Mouse (Mus musculus) erythroid progenitor cell, adult 5-6 weeks (primary cell): ENCODE results near the gene Camta1. TPM values are rescaled to one million over a fixed set of nuclear protein-coding genes. Genes with fewer than 3 reads are reported as not detected.
A peak's percentile ranks its signal among the peaks of the same experiment; 100 is the strongest.

ENCODE experiments used
- ATAC-seq: replicated peaks from 2 replicates; pipeline ENCODE4 v1.8.0; 2016; ENCODE audit warnings: moderate number of reproducible peaks, mild to moderate bottlenecking, moderate TSS enrichment, inconsistent platforms; ENCODE audit not compliant: poor library complexity, low FRiP score, severe bottlenecking
- total RNA-seq, 2 experiments: library from RNA; stranded (forward) in 1 of 2; stranded (reverse) in 1 of 2; fragments of 150-400 nt in 1 of 2; fragments of 186-747, 209-891 nt in 1 of 2; gene quantifications; 2 replicates each; pipeline versions ENCODE4 v1.2.3 to v1.2.4; 2015 to 2017; ENCODE audit warnings: low replicate concordance in 2 of 2

Camta1 gene
- total RNA-seq, 2 experiments from 2014 or later: 13.5 to 67.5 TPM

GRCm38 (mm10) chr4:151703069-151703735 lies 158.5 kb downstream of the Camta1 start:
- peak; percentile 92 for ATAC-seq

- no peak for ATAC-seq
Observed at GRCm38 (mm10) chr4:151702463-151702862, 159.2 kb downstream of the Camta1 start.

DNA sequence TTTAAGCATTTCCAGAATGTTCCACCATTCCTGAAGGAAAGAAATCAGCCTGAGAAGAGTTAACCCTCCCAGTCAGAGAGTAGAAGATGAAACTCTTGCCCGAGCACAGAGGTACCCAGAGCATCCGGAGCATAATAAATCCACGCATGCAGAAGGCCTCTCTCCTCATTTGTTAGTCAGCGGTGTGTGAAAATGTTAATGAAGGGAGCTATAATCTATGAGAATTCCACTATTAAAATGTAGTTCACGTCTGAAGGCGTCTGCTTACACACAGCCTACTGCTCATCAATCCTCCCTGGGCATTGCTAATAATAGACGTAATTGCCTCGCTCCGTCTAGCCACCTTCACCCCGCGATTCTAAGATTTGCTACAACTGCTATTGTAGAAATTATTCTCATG lies 165.7 kb downstream of the Camta1 start:
- ATAC-seq: no peak

DNA sequence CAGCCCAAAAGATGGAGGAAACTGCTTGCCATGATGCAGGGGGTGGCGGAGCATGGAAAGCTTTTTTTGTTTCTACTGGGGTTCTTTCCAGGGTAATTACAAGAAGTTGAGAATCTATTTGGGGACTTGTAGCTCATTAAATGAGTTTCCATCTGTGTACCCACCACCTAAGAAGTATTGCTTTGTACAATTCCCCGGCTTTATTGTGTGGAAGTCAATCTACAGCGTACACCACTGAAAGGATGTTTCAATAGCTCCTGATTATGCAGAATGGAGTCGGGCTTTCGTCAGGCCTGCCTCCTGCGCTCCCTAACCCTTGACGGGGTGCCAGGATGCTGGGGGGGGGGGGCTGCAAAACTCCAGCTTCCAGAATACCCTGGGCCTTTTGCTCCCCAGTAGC lies 167.1 kb downstream of the Camta1 start:
- no peak for ATAC-seq

DNA sequence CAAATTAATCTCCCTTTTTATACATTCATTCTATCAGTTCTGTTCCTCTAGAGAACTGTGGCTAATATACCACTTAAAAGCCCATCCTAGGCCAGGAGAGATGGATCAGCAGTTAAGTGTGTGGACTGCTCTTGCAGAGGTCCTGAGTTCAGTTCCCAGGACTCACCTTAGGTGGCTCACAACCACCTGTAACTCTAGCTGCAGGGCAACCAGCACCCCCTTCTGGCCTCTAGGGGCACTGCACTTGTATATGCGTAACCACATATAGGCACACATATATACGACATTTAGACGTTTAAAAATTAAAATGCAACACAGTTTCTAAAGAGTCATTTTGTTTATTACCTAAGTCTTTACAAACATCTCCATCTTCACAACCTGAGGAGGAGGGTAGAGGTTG lies 167.6 kb downstream of the Camta1 start:
- 0 out of 2 replicates have a peak, but pooled peaks have one; percentile 58 for ATAC-seq

GRCm38 (mm10) chr4:151690041-151690440 lies 171.6 kb downstream of the Camta1 start:
- no peak for ATAC-seq

DNA sequence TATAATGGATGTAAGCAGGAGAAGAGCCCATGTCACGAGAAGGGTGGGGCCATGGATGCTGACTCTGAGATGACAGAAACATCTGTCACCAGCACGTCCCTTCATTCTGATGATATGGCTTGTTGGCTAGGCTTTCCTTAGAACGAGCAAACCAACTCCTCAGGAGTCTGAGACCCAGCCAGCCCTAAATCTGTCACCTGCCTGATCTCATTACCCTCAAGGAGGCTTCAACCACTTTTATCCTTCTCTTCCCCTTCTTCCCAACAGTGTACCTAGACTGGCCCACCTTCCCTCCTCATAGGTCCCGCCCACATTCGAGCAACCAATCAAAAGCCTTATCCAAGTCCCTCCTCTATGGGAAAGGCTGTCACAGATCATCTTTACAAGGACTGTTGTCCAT lies 173.5 kb downstream of the Camta1 start:
- no peak for ATAC-seq

GRCm38 (mm10) chr4:151684596-151684995 lies 177.1 kb downstream of the Camta1 start:
- ATAC-seq: no peak

- ATAC-seq: no peak
Observed at GRCm38 (mm10) chr4:151682831-151683488, 178.7 kb downstream of the Camta1 start.

- ATAC-seq: no peak
Observed at GRCm38 (mm10) chr4:151672452-151672851, 189.2 kb downstream of the Camta1 start.

DNA sequence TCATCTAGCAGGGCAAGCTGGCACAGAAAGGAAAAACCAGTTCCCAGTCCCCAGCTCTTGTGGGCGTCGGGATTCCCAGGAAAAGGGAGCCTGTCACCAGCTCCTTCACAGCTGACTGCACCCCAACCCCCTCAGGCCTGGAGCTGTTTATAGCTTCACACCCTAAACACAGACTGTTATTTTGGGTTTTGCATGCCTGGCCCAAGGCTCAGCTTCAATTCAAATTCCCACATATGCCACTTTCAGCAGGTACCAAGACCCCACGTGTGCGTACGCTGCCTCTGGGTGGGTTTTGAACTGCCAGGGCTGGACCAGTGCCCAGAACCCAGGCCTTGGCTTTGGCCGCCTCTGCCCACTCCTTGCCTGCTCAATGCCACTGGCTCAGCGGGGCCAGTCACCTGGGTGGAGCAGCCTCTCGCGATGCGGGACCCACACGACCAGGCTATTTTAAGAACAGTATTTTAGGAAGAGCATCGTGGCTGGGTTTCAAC lies 195.2 kb downstream of the Camta1 start:
- ATAC-seq: no peak

DNA sequence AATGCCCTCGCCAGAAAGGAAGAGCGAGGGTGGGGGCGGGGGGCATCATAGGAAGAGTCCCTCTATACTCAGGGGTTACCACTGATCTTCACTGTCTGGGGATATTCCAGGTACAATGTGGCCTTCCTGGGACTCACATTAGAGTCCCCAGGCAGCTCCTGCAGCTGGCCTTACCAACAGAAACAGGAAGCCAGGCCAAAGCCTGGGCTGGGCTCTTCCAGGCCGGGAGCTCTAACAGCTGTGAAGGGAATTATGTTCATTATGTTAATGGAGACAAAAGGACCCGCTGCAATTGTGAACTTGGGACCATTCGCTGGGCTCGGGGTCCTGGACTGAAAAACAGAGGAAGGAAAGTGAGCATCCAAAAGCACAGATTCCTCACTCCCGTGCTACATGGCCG lies 200.2 kb downstream of the Camta1 start:
- no peak for ATAC-seq

- no peak for ATAC-seq
Observed at GRCm38 (mm10) chr4:151656427-151656826, 205.2 kb downstream of the Camta1 start.

DNA sequence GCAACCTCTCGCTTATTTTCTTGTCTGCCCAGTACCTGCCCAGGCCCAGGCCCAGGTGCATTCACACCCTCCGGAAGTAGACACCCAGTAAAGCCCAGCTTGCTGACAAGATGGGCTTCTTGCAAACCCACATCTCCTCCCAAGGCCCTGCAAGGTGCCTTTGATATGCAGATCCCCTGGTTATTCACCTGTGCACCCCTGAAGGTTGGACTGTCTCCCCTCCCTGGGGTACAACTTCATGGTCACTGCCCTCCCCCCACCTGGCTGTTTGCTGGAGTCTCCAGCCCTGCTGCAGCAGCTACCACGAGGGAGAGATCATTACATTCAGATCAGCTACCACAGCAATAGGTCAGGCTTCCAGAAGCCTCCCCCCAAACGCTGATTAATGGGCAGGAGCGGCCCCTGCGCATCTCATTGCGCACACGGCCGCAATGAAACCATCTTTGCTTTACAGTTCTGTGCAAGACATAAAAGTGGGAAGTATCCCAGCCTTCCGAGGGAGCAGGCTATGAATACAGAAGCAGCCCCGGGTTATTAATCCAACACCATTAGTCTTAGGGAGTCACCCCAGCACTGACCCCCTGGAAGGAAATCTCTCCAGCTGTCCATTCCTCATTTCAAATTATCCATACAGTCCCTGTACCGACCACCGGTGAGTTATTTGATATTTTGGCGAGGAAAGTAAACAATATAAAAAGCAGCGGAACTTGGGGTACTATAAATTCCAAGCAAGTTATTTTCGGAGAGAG lies 205.9 kb downstream of the Camta1 start:
- ATAC-seq: no peak

GRCm38 (mm10) chr4:151655227-151655626 lies 206.4 kb downstream of the Camta1 start:
- no peak for ATAC-seq

DNA sequence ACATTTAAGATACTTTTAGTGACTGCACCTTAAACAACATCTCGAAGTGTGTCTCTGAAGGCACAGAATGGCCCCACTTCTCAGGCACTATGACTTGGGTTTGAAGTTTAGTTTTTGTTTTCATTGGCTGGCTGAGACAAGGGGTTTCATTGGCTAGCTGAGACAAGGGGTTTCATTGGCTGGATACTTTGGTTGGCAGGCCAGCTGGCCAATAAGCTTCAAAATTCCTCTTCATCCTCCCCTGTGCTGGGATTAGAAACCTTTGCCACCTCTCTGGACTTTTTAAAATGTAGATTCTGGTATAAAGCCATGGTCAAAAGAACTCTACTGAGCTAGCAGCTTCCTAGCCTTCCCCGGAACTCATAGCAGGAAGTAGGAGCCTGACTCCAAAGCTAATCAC lies 219.3 kb downstream of the Camta1 start:
- ATAC-seq: no peak

DNA sequence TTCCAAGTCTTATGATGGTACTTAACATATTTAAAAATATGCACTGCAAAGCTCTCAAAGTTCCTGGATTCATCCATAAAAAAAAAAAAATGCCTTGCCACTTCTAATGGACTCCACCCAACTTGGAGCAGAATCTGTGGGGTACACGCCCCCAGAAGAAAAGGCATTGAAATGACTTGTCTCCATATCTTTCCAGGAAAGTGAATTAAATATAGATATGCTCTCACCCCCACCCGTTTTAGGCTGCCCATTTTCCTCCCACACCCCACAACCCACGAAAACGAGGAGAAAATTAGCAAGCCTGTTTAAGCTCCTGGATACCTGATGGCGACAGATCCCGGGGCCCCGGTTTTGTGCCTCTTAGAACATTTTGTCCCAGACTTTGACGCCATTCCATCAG lies 220.7 kb downstream of the Camta1 start:
- no peak for ATAC-seq

- 0 out of 2 replicates have a peak, but pooled peaks have one; percentile 54 for ATAC-seq
Observed at GRCm38 (mm10) chr4:151638941-151639340, 222.7 kb downstream of the Camta1 start.

DNA sequence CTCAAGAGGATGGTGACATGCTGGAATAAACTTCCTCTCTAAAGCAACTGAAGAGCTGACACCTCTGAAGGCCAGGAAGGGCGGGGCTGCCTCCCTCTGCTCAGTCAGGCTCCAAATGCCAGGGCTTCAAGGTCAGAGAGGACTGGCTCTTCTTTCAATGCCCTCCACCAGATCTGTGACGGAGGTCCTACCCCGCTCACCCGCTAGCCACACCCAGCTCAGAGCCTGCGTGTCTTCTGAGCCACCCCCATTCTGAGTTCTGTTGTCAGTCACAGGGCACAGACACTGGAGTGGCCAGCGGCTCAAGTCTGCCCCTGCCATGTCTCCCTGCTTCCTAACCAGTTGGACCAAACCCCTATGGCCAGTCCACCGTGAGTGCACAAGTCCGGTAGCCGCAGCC lies 224.3 kb downstream of the Camta1 start:
- ATAC-seq: no peak

DNA sequence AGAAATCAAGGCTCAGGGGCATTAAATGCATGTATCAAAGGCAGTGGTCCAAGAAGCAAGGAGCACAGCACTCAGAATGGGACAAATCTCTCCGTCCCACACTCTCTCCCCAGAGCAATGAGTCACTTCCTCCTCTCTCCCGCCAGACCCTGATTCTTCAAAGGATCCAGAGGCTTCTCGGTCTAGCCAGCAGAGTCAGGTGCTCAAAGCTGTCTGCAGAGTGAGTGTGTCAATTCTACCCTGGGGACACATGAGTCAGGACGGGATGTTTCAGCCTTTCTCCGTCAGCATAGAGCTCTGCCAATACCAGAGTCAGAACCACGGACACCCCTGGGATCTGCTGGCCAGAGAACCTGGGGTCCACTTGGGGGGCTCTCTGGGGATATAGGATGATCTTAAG lies 226.9 kb downstream of the Camta1 start:
- no peak for ATAC-seq

DNA sequence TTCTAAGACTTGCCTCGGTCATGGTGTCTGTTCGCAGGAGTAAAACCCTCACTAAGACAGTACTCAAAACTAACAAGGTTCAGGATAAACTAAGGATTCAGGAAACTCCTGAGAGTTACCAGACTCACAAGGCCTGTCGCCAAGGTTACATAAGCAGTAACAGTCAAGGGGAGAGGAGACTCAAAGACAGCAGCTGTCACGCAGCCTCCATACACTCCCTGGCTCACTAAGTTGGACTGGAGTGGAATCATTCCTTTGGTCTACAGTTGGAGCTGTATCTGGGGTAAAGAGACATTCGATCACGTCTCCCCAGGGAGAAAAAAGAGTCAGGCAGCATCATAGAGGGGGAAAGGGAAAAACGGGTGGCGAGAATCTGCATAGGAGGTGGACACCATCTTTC lies 227.9 kb downstream of the Camta1 start:
- ATAC-seq: no peak
